Mouse (Mus musculus) left cerebral cortex, postnatal 14 days (tissue): ENCODE results near the gene Polr2h. TPM values are rescaled to one million over a fixed set of nuclear protein-coding genes. Genes with fewer than 3 reads are reported as not detected.
"Not testable (repeated sequence)": the region's sequence is repeated elsewhere in the genome, so short reads cannot be mapped to it uniquely, and the experiment has no call there.

Experiments
- DNase-seq, 2 experiments: peaks; one replicate each; pipeline ENCODE4 v3.0.0; 2021 to 2022; ENCODE audit warnings: low spot score in 2 of 2, mixed read lengths in 1 of 2
- intact Hi-C: fragments of 180-260 bp; cut with DNase I; formaldehyde crosslinking; loops from one replicate; pipeline ENCODE4 v1.15.1; 2025
- long read RNA-seq, 2 experiments: library from polyadenylated mRNA; stranded (forward); transcript quantifications; one replicate each; pipeline ENCODE4 v2.0.0; 2021
- total RNA-seq, 2 experiments: library from RNA; stranded (reverse); gene quantifications; 2 replicates each; pipeline ENCODE4 v1.2.3; 2021

Polr2h gene
- 10 to 100 TPM; 21.4 to 29.5 TPM for total RNA-seq
- long read RNA-seq, experiment 1, transcript Polr2h-201 (5 exons, 950 nt): major isoform, 11 of 14 reads
- long read RNA-seq, experiment 1, partial matches to known transcripts: 0 of 14 reads
- long read RNA-seq, experiment 1, other reads (novel, unspliced or antisense): 0 of 14 reads
- long read RNA-seq, experiment 2, transcript Polr2h-201 (5 exons, 950 nt): major isoform, 8 of 12 reads
- long read RNA-seq, experiment 2, partial matches to known transcripts: 0 of 12 reads
- long read RNA-seq, experiment 2, other reads (novel, unspliced or antisense): 3 of 12 reads

GRCm38 (mm10) chr16:20717181-20717977 lies at the start of gene Polr2h, which contains the start of gene Clcn2:
TSS of gene Polr2h (plus strand) at chr16:20717665.
TSS of gene Clcn2 (minus strand) at chr16:20717746.
- DNase-seq: peak; percentile 97 to 98
- intact Hi-C loops: loop anchor here (5.0 kb wide), 2 partner anchors 180 to 475 kb away; no protein-coding TSS in a partner anchor

DNA sequence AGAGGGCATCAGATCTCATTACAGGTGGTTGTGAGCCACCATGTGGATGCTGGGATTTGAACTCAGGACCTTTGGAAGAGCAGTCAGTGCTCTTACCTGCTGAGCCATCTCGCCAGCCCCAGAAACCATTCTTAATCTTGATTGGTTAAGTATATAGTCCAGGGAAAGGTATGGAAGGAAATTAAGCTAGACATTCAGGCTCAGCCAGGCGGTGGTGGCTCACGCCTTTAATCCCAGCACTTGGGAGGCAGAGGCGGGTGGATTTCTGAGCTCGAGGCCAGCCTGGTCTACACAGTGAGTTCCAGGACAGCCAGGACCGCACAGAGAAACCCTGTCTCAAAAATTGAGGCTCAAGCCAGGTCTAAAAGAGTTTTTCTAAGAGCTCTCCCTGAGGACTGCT lies 49.5 kb upstream of the Polr2h start, which contains the start of gene Eif4g1:
Gene Eif4g1, plus strand, starts transcription at position 301 of the 400 bp plus-strand sequence.
- DNase-seq, intact Hi-C loops: not testable (repeated sequence)

DNA sequence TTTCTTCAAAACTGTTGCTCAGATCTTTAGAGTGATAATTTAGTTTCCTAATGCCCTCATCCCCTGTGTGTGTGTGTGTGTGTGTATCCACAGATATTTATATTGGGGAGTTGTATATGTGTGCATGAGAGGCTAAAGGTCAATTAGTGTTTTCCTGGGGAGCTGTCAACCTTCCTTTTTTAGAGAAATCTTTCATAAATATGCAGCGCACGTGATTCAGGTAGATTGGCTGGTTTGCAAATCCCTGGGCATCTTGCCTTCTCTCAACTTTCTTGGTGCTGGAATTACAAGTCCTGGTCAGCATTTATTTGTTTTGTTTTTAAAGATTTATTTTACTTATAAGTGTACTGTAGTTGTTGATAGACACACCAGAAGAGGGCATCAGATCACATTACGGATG lies 47.2 kb upstream of the Polr2h start:
- DNase-seq: no peak
- intact Hi-C loops: no loop called here

GRCm38 (mm10) chr16:20671886-20672285 lies 45.6 kb upstream of the Polr2h start:
- no peak for DNase-seq
- intact Hi-C loops: no loop called here

DNA sequence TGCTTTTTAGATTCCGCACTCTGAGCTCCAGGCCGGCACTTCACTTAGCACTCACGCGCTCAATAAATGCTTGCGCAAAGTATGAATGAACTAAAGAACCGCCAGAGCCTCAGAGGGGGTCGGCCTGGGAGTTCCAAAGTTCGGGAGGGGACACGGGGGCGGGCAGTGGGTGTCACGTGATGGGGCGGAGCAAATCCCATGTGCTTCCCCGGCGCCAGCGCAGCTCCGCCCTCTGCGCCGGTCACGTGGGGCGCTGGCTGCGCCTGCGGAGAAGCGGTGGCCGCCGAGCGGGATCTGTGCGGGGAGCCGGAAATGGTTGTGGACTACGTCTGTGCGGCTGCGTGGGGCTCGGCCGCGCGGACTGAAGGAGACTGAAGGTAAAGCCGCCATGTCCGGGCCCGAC lies 45.0 kb upstream of the Polr2h start:
- peak; percentile 94 to 97 for DNase-seq
- intact Hi-C loops: no loop called here

- peak; percentile 37 to 45 for DNase-seq
- intact Hi-C loops: no loop called here
Observed at GRCm38 (mm10) chr16:20672965-20673705, 44.3 kb upstream of the Polr2h start.

DNA sequence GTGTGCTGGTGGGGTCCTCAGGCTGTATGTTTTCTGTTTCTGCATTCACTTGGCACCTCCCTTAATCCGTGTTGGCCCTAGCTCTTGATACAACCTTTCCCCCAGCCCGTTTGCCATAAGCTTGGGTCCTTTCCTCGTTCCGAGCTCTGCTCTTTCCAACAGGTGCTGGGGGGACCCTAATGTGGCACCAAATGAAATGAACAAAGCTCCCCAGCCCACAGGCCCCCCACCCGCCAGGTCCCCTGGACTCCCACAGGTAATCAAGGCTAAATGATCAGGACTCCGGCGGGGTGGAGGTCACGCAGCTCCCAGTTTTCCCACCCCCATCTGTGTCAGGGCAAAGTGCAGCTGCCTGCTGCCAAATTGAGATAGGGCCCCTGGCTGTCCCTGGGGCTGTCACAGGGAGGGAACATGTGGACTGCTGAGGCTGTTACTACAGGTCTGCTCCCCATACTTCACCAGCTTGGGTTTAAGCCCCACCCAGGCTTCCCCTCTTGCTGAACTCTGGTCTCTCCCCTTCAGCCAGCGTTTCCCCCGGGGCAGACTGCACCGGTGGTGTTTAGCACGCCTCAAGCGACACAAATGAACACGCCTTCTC lies 43.7 kb upstream of the Polr2h start:
- intact Hi-C loops: no loop called here
- DNase-seq: no peak

- no peak for DNase-seq
- intact Hi-C loops: no loop called here
Observed at GRCm38 (mm10) chr16:20675213-20675612, 42.3 kb upstream of the Polr2h start.

- no peak for DNase-seq
- intact Hi-C loops: no loop called here
Observed at GRCm38 (mm10) chr16:20676702-20677101, 40.8 kb upstream of the Polr2h start.

DNA sequence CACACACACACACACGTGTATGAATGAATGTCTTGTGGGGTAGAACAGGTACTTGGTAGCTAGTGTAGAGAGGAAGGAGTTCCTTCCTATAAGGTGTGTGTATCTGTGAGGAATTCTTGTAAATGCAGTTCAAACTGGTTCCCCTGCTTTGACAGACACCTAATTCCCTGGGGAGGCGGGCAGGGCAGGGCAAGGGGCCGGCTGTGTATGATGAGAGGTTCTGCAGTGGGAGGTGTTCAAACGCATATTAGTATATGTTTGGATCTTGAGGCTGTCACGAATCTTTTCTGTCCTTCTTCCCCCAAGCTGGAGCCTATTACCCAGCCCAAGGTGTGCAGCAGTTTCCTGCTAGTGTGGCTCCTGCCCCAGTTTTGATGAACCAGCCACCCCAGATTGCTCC lies 40.1 kb upstream of the Polr2h start:
- intact Hi-C loops: no loop called here

DNA sequence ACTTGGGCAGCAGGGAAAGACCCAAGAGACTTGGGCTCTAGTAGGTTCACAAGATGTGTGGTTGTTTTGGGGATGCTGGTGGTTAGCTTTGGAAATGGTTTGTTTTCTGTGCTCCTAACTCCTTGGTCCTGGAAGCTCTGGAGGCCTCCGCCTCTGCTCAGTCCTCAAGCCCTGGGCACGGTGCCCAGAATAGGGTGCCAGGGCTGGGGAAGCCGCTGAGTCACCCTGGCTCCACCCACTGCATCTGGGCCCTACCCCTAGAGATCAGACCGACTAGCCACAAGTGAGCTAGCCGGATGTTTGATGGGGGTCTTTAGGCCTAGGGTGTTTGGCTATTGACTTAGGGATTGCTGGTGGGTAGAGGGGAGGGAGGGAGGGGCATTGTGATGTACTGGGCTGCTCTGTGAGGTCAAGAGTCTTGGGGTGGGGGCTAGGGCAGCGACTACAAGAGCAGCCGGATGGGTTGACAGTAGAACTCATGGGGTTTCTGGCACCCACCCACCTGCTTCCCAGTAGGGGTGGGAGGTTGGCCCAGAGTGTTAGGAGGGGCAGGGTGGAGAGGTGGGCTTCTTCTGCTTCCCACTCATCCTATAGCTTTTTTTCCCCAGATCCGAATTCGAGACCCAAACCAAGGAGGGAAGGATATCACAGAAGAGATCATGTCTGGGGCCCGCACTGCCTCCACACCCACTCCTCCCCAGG lies 39.3 kb upstream of the Polr2h start:
- DNase-seq: peak; percentile 50 to 62
- intact Hi-C loops: no loop called here

More for the DNA sequence above, 40.1 kb upstream of the Polr2h start:
- no peak for DNase-seq

GRCm38 (mm10) chr16:20690774-20691173 lies 26.7 kb upstream of the Polr2h start:
- intact Hi-C loops: no loop called here
- no peak for DNase-seq

- no peak for DNase-seq
- intact Hi-C loops: no loop called here
Observed at GRCm38 (mm10) chr16:20691617-20692016, 25.8 kb upstream of the Polr2h start.

DNA sequence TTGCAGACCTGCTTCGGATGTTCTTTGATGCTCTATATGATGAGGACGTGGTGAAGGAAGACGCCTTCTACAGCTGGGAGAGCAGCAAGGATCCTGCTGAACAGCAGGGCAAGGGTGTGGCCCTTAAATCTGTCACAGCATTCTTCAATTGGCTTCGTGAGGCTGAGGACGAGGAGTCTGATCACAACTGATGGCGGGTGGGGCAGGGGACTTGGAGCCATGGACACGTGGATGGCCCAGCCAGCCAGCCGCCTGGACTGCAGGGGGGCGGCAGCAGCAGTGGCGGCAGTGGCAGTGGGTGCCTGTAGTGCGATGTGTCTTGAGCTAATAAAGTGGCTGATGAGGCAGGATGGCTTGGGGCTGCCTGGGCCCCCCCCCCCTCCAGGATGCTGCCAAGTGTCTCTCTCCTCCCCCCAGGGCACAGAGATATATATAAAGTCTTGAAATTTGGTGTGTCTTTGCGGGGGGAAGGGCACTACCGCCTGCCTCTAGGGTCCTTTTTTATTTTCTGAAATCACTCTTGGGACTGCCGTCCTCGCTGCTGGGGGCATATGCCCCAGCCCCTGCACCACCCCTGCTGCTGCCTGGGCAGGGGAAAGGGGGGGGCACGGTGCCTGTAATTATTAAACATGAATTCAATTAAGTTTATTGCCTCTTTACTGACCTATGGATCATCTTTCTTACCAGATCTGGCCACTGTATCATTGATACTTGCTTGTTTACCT lies 25.1 kb upstream of the Polr2h start:
- DNase-seq: no peak
- intact Hi-C loops: no loop called here

DNA sequence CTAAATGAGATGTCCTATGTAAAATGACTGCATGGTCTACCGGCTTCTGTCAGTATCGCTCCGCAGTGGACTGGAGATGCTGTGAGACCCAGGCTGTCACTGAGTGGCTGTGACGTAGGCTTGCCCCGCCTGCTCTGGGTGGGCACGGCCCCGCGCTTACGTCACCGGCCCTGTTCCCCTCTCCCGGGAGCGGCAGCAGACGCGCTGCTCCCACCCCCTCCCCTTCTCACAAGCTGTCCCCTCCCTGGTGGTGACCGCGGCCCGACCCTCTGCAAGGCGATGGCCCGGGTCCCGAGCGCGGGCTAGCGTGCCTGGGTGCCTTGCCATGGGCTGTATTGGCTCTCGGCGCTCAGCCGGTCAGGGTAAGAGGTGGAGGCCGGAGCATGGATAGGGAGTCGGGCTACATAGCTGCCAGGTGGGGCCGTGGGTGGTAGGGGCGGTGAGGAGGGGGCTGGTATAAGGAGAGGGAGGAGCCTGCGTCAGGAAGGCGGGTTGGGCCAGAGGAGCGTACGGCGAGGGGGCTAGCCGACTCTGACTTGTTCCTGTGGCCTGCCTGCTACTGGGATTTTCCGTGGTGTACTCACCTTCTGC lies 24.3 kb upstream of the Polr2h start, which contains the start of gene Fam131a:
Gene Fam131a, plus strand, starts transcription at position 131 of the 591 bp plus-strand sequence.
- intact Hi-C loops: no loop called here

GRCm38 (mm10) chr16:20694781-20695180 lies 22.7 kb upstream of the Polr2h start:
- peak; percentile 76 to 92 for DNase-seq
- intact Hi-C loops: no loop called here

More for the DNA sequence above, 24.3 kb upstream of the Polr2h start, which contains the start of gene Fam131a:
- DNase-seq: peak; percentile 95

GRCm38 (mm10) chr16:20695622-20696323 lies 21.7 kb upstream of the Polr2h start:
- intact Hi-C loops: no loop called here
- DNase-seq: peak; percentile 99
